Mouse (Mus musculus) hindbrain, embryonic 12.5 days (tissue): Measurements from ENCODE around the gene Pde3b. TPM values are rescaled to one million over a fixed set of nuclear protein-coding genes. Genes with fewer than 3 reads are reported as not detected.

ENCODE experiments used
- ATAC-seq: fragments of 200-750 bp; cut with Nextera tagmentation; 2 replicates; pipeline ENCODE4 v1.8.0; 2017; ENCODE audit warnings: moderate TSS enrichment; ENCODE audit not compliant: low FRiP score
- H3K27ac ChIP-seq: fragments of 300-500 bp; sonication (generic); 2 replicates; pipeline ENCODE4 v1.5.1; 2016; ENCODE audit warnings: mild to moderate bottlenecking
- H3K27me3 ChIP-seq: fragments of 300-500 bp; sonication (generic); 2 replicates; pipeline ENCODE4 v1.6.1; 2016; ENCODE audit warnings: mild to moderate bottlenecking
- H3K36me3 ChIP-seq: fragments of 300-500 bp; sonication (generic); 2 replicates; pipeline ENCODE4 v1.6.1; 2016; ENCODE audit warnings: mild to moderate bottlenecking
- H3K4me1 ChIP-seq: fragments of 300-500 bp; sonication (generic); 2 replicates; pipeline ENCODE4 v1.6.1; 2016
- H3K4me2 ChIP-seq: fragments of 300-500 bp; sonication (generic); replicated peaks from 2 replicates; pipeline ENCODE4 v1.6.1; 2016; ENCODE audit warnings: mild to moderate bottlenecking
- H3K4me3 ChIP-seq: fragments of 300-500 bp; sonication (generic); 2 replicates; pipeline ENCODE4 v1.5.1; 2016; ENCODE audit warnings: mild to moderate bottlenecking
- H3K9ac ChIP-seq: fragments of 300-500 bp; sonication (generic); 2 replicates; pipeline ENCODE4 v1.6.1; 2016; ENCODE audit warnings: mild to moderate bottlenecking, moderate library complexity
- H3K9me3 ChIP-seq: fragments of 300-500 bp; sonication (generic); replicated peaks from 2 replicates; pipeline ENCODE4 v1.6.1; 2016; ENCODE audit warnings: mild to moderate bottlenecking
- WGBS: fragments of 180-500 bp; shearing (Covaris S2); methylation state at CpG from one replicate; pipeline ENCODE4 v1.1.7; 2016; 5-methylcytosine and 5-hydroxymethylcytosine counted together
- polyA plus RNA-seq: library from polyadenylated mRNA; unstranded; fragments of >200 nt; fragmentation: Nextera tagmentation; extraction: Ambion mirVana; gene quantifications from 2 replicates; pipeline ENCODE4 v1.2.1, GENCODE M21; 2016

The Pde3b gene
- polyA plus RNA-seq, 1 experiment from 2014 or later: 10.3 TPM

GRCm38 (mm10) chr7:114581200-114581599, 166.1 kb downstream of the Pde3b start:
- Histone ChIP-seq H3K27ac (no peak overlapping the region), H3K36me3 (no peaks in the 10 kb centered on the region), H3K9ac (no peak overlapping the region), H3K4me2 (no peak overlapping the region), H3K9me3 (no peaks in the 10 kb centered on the region), H3K4me1 (no peaks in the 10 kb centered on the region), H3K4me3 (no peak overlapping the region), H3K27me3 (no peaks in the 10 kb centered on the region)
- WGBS: 89% methylated on average over 5 of the region's 5 CpGs
- ATAC-seq: no peak

GRCm38 (mm10) chr7:114582441-114582840, 167.4 kb downstream of the Pde3b start:
- Histone ChIP-seq H3K4me3 (no peak overlapping the region), H3K9ac (no peak overlapping the region), H3K4me2 (no peak overlapping the region), H3K36me3 (no peaks in the 10 kb centered on the region), H3K27ac (no peak overlapping the region), H3K4me1 (no peaks in the 10 kb centered on the region), H3K9me3 (no peaks in the 10 kb centered on the region), H3K27me3 (no peaks in the 10 kb centered on the region)
- no peak for ATAC-seq
- 65% methylated on average over 2 of the region's 2 CpGs for WGBS

Other genes with a start within 250 kb of the Pde3b start
- gene Copb1, start 160.6 kb upstream of the Pde3b start, polyA plus RNA-seq: 104 and 109 TPM in 2 replicates
- 334 and 360 TPM in 2 replicates for gene Psma1, start 139.2 kb upstream of the Pde3b start, polyA plus RNA-seq
- 1.5 and 2.3 TPM in 2 replicates for gene Cyp2r1, start 147.7 kb downstream of the Pde3b start, polyA plus RNA-seq
- gene Calca, start 221.1 kb downstream of the Pde3b start, polyA plus RNA-seq: 16.9 and 22.7 TPM in 2 replicates